Mouse (Mus musculus) embryonic fibroblast, embryonic 13.5 days (primary cell): ENCODE results near the gene Tigit.

ENCODE experiments used
- CTCF ChIP-seq: IDR thresholded peaks from 2 replicates; pipeline ENCODE4 v1.5.1; 2011; ENCODE audit warnings: mild to moderate bottlenecking, control low read depth, low read length, moderate library complexity, borderline replicate concordance; ENCODE audit not compliant: insufficient read depth
- POLR2A ChIP-seq: IDR thresholded peaks from 2 replicates; pipeline ENCODE4 v1.6.1; 2011; ENCODE audit warnings: low read depth, mild to moderate bottlenecking, control low read depth, low read length, moderate library complexity

GRCm38 (mm10) chr16:43645879-43646278 is 18.1 kb downstream of the Tigit start:
- TF ChIP-seq CTCF (no peak), POLR2A (no peak)
